Mouse (Mus musculus) erythroid progenitor cell, adult 5-6 weeks (primary cell): Measurements from ENCODE around the gene Gnl2. TPM values are rescaled to one million over a fixed set of nuclear protein-coding genes. Genes with fewer than 3 reads are reported as not detected.

Experiments
- ATAC-seq: replicated peaks from 2 replicates; pipeline ENCODE4 v1.8.0; 2016; ENCODE audit warnings: moderate number of reproducible peaks, mild to moderate bottlenecking, moderate TSS enrichment, inconsistent platforms; ENCODE audit not compliant: poor library complexity, low FRiP score, severe bottlenecking
- total RNA-seq, 2 experiments: library from RNA; stranded (forward) in 1 of 2; stranded (reverse) in 1 of 2; fragments of 150-400 nt in 1 of 2; fragments of 186-747, 209-891 nt in 1 of 2; gene quantifications; 2 replicates each; pipeline versions ENCODE4 v1.2.3 to v1.2.4; 2015 to 2017; ENCODE audit warnings: low replicate concordance in 2 of 2

Gene Gnl2
- 12.3 and 25.6 TPM in 2 replicates for total RNA-seq (2015; ENCODE audit: low replicate concordance)
- 34.7 and 36.3 TPM in 2 replicates for total RNA-seq (2017; ENCODE audit: low replicate concordance)

DNA sequence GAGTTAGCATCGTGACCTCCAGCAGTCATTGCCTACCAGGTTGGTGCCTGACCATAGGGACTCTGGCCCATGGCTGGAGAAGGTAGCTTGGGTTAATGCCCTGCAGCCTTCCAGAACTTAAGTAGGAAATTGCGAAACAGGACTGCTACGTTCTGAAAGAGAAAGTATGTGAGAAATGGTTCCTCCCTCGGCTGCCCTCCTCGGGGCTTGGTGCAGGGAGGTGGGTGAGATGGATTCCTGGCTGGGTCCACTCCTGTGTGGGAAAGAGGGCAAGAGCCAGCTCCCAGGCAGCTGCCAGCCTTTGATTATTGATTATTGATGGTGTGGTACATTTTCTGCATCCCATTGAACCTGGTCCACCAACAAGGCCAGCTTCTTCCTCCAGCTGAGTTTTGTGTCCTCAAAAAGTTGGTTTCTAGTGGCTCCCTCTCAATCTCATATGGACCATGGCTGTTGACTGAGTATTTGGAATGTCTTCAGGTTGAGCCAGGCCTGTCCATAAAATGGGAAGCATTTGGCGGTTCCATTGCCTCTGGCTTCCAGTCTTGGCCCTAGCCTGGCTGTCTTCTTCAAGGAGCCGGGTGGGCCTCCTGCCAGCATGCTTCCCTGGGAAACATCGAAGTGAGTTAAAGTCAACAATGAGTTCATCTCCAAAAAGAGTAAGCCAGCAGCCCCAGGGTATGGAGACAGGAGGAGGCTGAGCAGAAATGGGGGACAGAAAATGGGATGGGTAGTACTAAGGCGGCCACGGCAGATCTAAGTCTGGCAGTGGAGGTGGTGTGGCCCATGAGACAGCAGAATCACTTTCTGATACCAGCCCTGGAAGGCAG, at the start of gene Gnl2:
Gnl2 (plus strand) TSS at position 780 of the 830 bp plus-strand sequence.
- ATAC-seq, result no peak

- no peak for ATAC-seq
Observed at GRCm38 (mm10) chr4:124968711-124969110, 47.7 kb upstream of the Gnl2 start.

- ATAC-seq, result no peak
Observed at GRCm38 (mm10) chr4:124969219-124969848, 47.1 kb upstream of the Gnl2 start.

- no peak for ATAC-seq
Observed at GRCm38 (mm10) chr4:124970194-124970593, 46.2 kb upstream of the Gnl2 start.

DNA sequence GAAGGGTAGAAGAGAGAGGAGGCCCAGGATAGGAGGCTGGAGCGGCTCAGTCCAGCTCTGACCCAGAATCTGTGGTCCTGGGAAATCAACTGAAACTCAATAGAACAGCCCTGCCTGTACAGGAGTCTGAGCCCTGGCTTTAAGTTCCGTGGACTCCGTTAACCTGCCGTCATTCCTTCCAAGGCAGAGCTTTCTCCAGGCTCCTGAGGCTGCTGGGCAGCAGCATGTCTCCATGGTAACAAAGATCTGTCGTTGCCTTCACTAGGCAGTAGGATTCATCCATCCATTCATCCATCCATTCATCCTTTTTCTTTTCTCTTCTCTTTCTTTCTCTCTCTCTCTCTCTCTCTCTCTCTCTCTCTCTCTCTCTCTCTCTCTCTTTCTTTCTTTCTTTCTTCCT, 45.7 kb upstream of the Gnl2 start:
- ATAC-seq, result no peak

GRCm38 (mm10) chr4:124971094-124971493, 45.3 kb upstream of the Gnl2 start:
- ATAC-seq, result no peak

GRCm38 (mm10) chr4:124972316-124972715, 44.1 kb upstream of the Gnl2 start:
- no peak for ATAC-seq

GRCm38 (mm10) chr4:124973296-124973695, 43.1 kb upstream of the Gnl2 start:
- no peak for ATAC-seq

DNA sequence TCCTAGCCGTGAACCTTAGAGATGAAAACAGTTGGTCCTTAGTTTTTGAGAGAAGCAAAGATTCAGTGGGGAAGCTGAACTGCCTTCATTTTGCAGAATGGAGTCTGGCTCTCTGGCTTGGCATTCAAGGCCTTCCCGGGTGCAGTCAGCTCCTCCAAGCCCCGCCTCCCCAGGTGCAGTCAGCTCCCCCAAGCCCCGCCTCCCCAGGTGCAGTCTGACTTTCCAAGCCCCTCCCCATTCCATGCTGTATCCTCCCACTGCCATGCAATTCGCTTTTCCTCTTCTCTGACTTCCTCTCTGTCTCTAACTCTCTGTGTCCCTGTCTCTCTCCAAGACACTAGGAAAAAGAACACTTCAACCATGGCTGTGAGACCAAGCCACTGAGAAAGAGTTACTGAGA, 38.2 kb upstream of the Gnl2 start:
- ATAC-seq, result no peak

DNA sequence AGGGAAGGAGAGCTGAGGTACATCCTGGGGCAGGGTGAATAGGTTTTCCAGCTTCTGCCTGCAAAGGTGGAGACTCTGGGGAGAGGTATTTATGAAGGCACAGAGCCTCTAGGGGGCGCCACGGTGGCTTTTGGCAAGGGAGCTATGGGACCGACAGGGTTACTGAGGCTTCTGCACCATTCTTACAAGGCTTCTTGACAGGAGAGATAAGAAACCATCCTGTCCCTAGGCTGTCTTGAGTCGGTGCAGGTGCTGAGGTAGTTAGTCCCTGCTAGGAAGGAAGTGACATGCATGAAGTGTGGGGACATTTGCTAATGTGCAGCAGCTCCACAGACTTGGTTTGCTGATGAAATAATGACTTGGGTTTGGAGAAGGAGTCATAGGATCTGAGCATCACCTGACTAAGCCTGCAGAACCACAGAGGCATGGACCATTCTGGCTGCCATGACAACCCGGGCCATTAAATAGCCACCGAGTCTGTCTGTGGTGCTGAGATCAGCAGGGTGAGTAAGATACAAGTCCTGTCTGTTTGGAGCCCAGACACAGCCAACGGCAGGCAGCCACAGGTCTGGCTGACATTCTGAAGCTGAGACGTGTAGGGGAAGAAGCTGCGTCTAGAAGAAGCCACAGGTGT, 32.4 kb upstream of the Gnl2 start:
- no peak for ATAC-seq

GRCm38 (mm10) chr4:124984871-124985670, 31.3 kb upstream of the Gnl2 start:
- ATAC-seq, result no peak

- no peak for ATAC-seq
Observed at GRCm38 (mm10) chr4:124985671-124986602, 30.4 kb upstream of the Gnl2 start, which contains the start of gene Rspo1. Gene Rspo1, plus strand, starts transcription at chr4:124986430.

GRCm38 (mm10) chr4:124986739-124987710, 29.4 kb upstream of the Gnl2 start:
- no peak for ATAC-seq

- no peak for ATAC-seq
Observed at GRCm38 (mm10) chr4:124987711-124988097, 28.7 kb upstream of the Gnl2 start.

- no peak for ATAC-seq
Observed at GRCm38 (mm10) chr4:124988382-124988781, 28.0 kb upstream of the Gnl2 start.

DNA sequence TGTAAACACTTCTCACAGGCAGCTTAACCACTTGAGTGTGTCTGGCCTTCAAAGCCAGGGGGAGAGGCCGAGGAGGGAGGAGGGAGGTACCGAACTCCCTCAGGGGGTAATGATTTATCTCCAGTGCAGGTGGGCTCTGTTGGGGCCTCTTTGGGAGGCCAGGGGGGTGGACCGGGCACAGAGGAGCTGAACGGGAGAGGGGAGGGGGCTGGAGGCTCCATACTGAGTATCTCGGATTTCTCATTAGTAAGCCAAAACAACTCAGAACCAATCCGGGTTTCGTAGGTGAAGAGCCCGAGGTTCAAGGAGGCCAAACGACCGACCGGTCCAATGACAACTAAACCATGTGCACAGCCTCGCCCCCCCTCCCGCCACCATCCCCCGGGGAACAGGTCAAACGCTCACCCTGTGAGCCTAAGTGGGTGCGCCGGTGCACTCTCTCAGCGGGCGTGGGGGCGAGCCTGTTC, 26.6 kb upstream of the Gnl2 start:
- ATAC-seq, result no peak

DNA sequence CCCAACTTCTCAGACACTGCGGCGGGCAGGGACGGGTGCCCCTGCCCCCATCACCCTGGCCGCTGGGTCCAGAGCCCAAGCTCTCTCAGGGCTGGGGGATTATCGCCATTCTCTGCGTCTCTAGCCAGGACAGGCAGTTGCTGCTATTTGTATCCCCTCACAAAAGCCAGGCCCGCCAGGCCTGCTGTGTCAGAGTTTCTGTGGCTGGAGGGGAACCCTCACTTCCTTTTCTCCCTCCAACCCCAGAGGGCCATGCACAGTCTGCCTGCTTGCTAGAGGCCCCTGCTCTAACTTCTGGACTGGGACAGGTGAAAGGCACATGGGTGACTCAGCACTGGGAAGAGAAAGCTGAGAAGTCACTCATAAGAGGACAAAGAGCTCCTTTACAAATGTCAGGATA, 26.1 kb upstream of the Gnl2 start:
- ATAC-seq, result no peak
